Mouse (Mus musculus) effector memory CD4-positive, alpha-beta T cell, adult 7 months (primary cell): ENCODE measurements around the gene Tril. TPM values are rescaled to one million over a fixed set of nuclear protein-coding genes. Genes with fewer than 3 reads are reported as not detected.

Experiments used
- polyA plus RNA-seq: library from polyadenylated mRNA; unstranded; fragments of 100-300 nt; shearing (Covaris generic); gene quantifications from one replicate; pipeline ENCODE4 v1.2.1, GENCODE M21; 2017

The Tril gene
- 0.07 TPM for polyA plus RNA-seq

GRCm38 (mm10) chr6:53820486-53820985, at the start of gene Tril:
TSS of gene Tril (minus strand) at chr6:53820830.

Other genes with a start within 250 kb of the Tril start
- not detected for gene Cpvl, start 157.8 kb upstream of the Tril start, polyA plus RNA-seq
- 4.5 TPM for gene Chn2, start 218.7 kb upstream of the Tril start, polyA plus RNA-seq